Mouse (Mus musculus): ENCODE results near the gene Ing3. TPM values are rescaled to one million over a fixed set of nuclear protein-coding genes. Genes with fewer than 3 reads are reported as not detected.

Gene Ing3
- polyA plus RNA-seq, 1 experiment from 2014 or later: 63.6 TPM

DNA sequence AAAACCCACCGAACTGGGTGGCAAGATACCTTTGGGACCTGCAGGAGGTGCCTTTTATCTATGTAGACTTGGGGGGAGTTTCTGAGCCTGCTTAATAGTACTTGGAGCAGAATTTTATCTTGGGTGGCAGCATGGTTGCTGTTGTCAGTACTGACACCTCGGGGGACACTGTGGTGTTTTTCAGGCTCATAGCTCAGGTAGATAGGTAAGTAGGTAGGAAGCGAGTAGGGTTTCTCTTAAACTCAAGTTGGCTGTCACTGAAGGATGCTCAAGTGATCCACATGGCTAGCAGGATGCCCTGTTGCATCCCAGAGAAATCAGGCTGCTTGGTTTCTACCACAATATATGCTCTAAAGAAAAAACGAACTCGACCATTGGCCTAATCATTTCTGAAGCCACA, 38.9 kb downstream of the Ing3 start:
- 34% methylated on average over 5 of the region's 5 CpGs for WGBS
- Histone ChIP-seq H3K27me3 (ENCODE audit: control insufficient read depth, insufficient read depth, low read length) (no peaks in the 10 kb centered on the region), H3K4me3 (ENCODE audit: low read length) (peak overlapping the region; percentile 62), H3K4me2 (replicated peaks; ENCODE audit: low read depth, low read length) (peak overlapping the region; percentile 59), H3K27ac (ENCODE audit: low read depth, low read length) (peak overlapping the region; percentile 78; the same call in 1 of the 2 replicates), H3K4me1 (ENCODE audit: control insufficient read depth, insufficient read depth, low read length) (0 out of 2 replicates have a peak, but pooled peaks cover 3% of the 10 kb centered on the region), H3K9ac (ENCODE audit: low read depth, low read length) (peak overlapping the region; percentile 80), H3K9me3 (ENCODE audit: control insufficient read depth, low read length) (no peaks in the 10 kb centered on the region), H3K36me3 (ENCODE audit: control insufficient read depth, insufficient read depth, low read length) (no peaks in the 10 kb centered on the region)
- ATAC-seq (ENCODE audit: low FRiP score, low TSS enrichment): no peak

GRCm38 (mm10) chr6:21989081-21989480, 39.7 kb downstream of the Ing3 start:
- H3K27me3 ChIP-seq (ENCODE audit: control insufficient read depth, insufficient read depth, low read length): no peaks in the 10 kb centered on the region
- 0 out of 2 replicates have a peak, but pooled peaks cover 3% of the 10 kb centered on the region for H3K4me1 ChIP-seq (ENCODE audit: control insufficient read depth, insufficient read depth, low read length)
- no peaks in the 10 kb centered on the region for H3K36me3 ChIP-seq (ENCODE audit: control insufficient read depth, insufficient read depth, low read length)
- H3K9ac ChIP-seq (ENCODE audit: low read depth, low read length): peak overlapping the region; percentile 80; the same call in 1 of the 2 replicates
- 35% methylated on average over 4 of the region's 4 CpGs for WGBS
- peak overlapping the region; percentile 62 for H3K4me3 ChIP-seq (ENCODE audit: low read length)
- H3K9me3 ChIP-seq (ENCODE audit: control insufficient read depth, low read length): no peaks in the 10 kb centered on the region
- H3K27ac ChIP-seq (ENCODE audit: low read depth, low read length): no peak overlapping the region; the same call in 1 of the 2 replicates
- peak overlapping the region; percentile 59 for H3K4me2 ChIP-seq (replicated peaks; ENCODE audit: low read depth, low read length)
- ATAC-seq (ENCODE audit: low FRiP score, low TSS enrichment): no peak

- Histone ChIP-seq H3K9me3 (ENCODE audit: control insufficient read depth, low read length) (no peaks in the 10 kb centered on the region), H3K27ac (ENCODE audit: low read depth, low read length) (peak overlapping the region; percentile 25; the same call in 1 of the 2 replicates), H3K36me3 (ENCODE audit: control insufficient read depth, insufficient read depth, low read length) (no peaks in the 10 kb centered on the region), H3K9ac (ENCODE audit: low read depth, low read length) (peak overlapping the region; percentile 80; the same call in 1 of the 2 replicates), H3K4me1 (ENCODE audit: control insufficient read depth, insufficient read depth, low read length) (0 out of 2 replicates have a peak, but pooled peaks cover 6% of the 10 kb centered on the region), H3K27me3 (ENCODE audit: control insufficient read depth, insufficient read depth, low read length) (no peaks in the 10 kb centered on the region), H3K4me2 (replicated peaks; ENCODE audit: low read depth, low read length) (peak overlapping the region; percentile 59), H3K4me3 (ENCODE audit: low read length) (peak overlapping the region; percentile 24)
- WGBS: 50% methylated on average over 9 of the region's 9 CpGs
- no peak for ATAC-seq (ENCODE audit: low FRiP score, low TSS enrichment)
Measured at GRCm38 (mm10) chr6:21990181-21991135, 41.1 kb downstream of the Ing3 start.

DNA sequence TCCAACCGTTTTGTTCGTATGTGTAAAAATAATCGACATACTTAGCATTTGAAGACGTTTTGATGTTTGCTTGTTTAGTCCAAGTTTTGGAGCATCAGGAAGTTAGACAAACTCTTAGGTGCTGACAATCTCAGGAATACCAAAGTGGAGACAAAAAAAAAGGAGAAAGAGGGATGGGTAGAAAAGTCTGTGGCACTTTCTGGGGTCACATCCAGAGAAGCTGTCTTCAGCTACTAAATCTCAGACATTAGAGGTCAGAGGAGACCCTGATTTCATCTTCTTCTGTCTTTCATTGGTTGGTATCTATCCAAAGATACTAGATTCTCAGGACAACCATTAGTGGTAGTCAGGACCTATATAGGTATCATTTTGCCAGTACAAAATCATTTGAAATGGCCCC, 41.8 kb downstream of the Ing3 start:
- no peaks in the 10 kb centered on the region for H3K36me3 ChIP-seq (ENCODE audit: control insufficient read depth, insufficient read depth, low read length)
- no peaks in the 10 kb centered on the region for H3K27me3 ChIP-seq (ENCODE audit: control insufficient read depth, insufficient read depth, low read length)
- WGBS: 52% methylated on average over 4 of the region's 4 CpGs
- no peaks in the 10 kb centered on the region for H3K9me3 ChIP-seq (ENCODE audit: control insufficient read depth, low read length)
- 0 out of 2 replicates have a peak, but pooled peaks cover 8% of the 10 kb centered on the region for H3K4me1 ChIP-seq (ENCODE audit: control insufficient read depth, insufficient read depth, low read length)
- peak overlapping the region; percentile 29; the same call in 1 of the 2 replicates for H3K9ac ChIP-seq (ENCODE audit: low read depth, low read length)
- peak overlapping the region; percentile 59; the same call in 1 of the 2 replicates for H3K4me2 ChIP-seq (replicated peaks; ENCODE audit: low read depth, low read length)
- ATAC-seq (ENCODE audit: low FRiP score, low TSS enrichment): no peak
- peak overlapping the region; percentile 7 for H3K4me3 ChIP-seq (ENCODE audit: low read length)
- no peak overlapping the region for H3K27ac ChIP-seq (ENCODE audit: low read depth, low read length)

DNA sequence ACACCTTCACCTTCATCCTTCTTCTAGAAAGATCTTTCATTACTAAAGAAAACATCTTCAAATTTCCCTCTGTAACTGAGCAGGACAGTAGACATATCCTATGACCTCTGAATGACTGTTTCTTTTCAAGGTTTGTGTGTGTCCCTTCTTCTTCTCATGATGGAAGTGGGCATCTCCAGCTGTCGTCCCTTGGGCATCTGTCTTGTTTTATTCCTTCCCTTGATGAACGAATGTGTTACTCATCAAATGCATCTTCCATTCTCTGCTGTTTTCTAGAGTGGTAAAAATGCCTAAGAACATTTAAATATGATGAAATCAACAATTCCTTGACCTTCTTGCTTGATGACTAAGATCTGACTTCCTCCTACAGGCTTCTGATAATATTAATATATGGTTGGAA, 43.7 kb downstream of the Ing3 start:
- no peaks in the 10 kb centered on the region for H3K36me3 ChIP-seq (ENCODE audit: control insufficient read depth, insufficient read depth, low read length)
- no peaks in the 10 kb centered on the region for H3K27me3 ChIP-seq (ENCODE audit: control insufficient read depth, insufficient read depth, low read length)
- no peak overlapping the region for H3K9ac ChIP-seq (ENCODE audit: low read depth, low read length)
- peak overlapping the region; percentile 30; the same call in 1 of the 2 replicates for H3K27ac ChIP-seq (ENCODE audit: low read depth, low read length)
- H3K9me3 ChIP-seq (ENCODE audit: control insufficient read depth, low read length): no peaks in the 10 kb centered on the region
- no peak overlapping the region for H3K4me2 ChIP-seq (replicated peaks; ENCODE audit: low read depth, low read length)
- ATAC-seq (ENCODE audit: low FRiP score, low TSS enrichment): no peak
- H3K4me1 ChIP-seq (ENCODE audit: control insufficient read depth, insufficient read depth, low read length): peaks cover 19% of the 10 kb centered on the region
- 49% methylated on average over 2 of the region's 2 CpGs for WGBS
- H3K4me3 ChIP-seq (ENCODE audit: low read length): no peak overlapping the region

- Histone ChIP-seq H3K4me1 (ENCODE audit: control insufficient read depth, insufficient read depth, low read length) (peaks cover 51% of the 10 kb centered on the region), H3K4me3 (ENCODE audit: low read length) (no peak overlapping the region), H3K27me3 (ENCODE audit: control insufficient read depth, insufficient read depth, low read length) (no peaks in the 10 kb centered on the region), H3K9me3 (ENCODE audit: control insufficient read depth, low read length) (no peaks in the 10 kb centered on the region), H3K4me2 (replicated peaks; ENCODE audit: low read depth, low read length) (no peak overlapping the region), H3K27ac (ENCODE audit: low read depth, low read length) (peak overlapping the region; percentile 88), H3K36me3 (ENCODE audit: control insufficient read depth, insufficient read depth, low read length) (peaks cover 3% of the 10 kb centered on the region; the same call in 1 of the 2 replicates), H3K9ac (ENCODE audit: low read depth, low read length) (no peak overlapping the region)
- WGBS: 32% methylated on average over 4 of the region's 4 CpGs
- ATAC-seq (ENCODE audit: low FRiP score, low TSS enrichment): no peak
Measured at GRCm38 (mm10) chr6:21998131-21998530, 48.8 kb downstream of the Ing3 start.

DNA sequence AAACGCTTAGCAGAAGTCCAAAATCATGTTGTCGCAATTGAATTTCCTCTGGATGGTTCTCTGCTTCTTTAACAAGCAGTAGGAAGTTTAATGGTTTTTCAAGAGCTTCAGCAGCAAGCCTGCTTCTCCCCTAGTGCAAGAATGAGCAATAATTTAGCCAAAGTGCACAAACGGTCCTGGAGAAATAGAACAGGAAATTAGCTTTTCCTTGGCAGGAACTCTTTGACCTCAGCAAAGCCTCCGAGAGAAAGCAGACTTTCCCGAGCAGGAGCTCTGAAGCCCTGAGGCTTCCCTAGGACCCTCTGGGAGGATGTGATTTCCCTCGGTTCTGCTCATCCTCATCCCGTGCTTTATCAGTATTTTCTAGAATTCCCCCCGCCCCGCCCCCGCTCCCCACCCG, 49.7 kb downstream of the Ing3 start:
- H3K4me3 ChIP-seq (ENCODE audit: low read length): no peak overlapping the region
- H3K4me2 ChIP-seq (replicated peaks; ENCODE audit: low read depth, low read length): peak overlapping the region; percentile 25
- 0 out of 2 replicates have a peak overlapping the region, but pooled peaks have one; percentile 9 for H3K9ac ChIP-seq (ENCODE audit: low read depth, low read length)
- H3K27ac ChIP-seq (ENCODE audit: low read depth, low read length): peak overlapping the region; percentile 88
- WGBS: 11% methylated on average over 11 of the region's 11 CpGs
- no peaks in the 10 kb centered on the region for H3K27me3 ChIP-seq (ENCODE audit: control insufficient read depth, insufficient read depth, low read length)
- no peaks in the 10 kb centered on the region for H3K9me3 ChIP-seq (ENCODE audit: control insufficient read depth, low read length)
- peaks cover 56% of the 10 kb centered on the region for H3K4me1 ChIP-seq (ENCODE audit: control insufficient read depth, insufficient read depth, low read length)
- ATAC-seq (ENCODE audit: low FRiP score, low TSS enrichment): no peak
- H3K36me3 ChIP-seq (ENCODE audit: control insufficient read depth, insufficient read depth, low read length): peaks cover 3% of the 10 kb centered on the region; the same call in 1 of the 2 replicates

- Histone ChIP-seq H3K27me3 (ENCODE audit: control insufficient read depth, insufficient read depth, low read length) (no peaks in the 10 kb centered on the region), H3K9me3 (ENCODE audit: control insufficient read depth, low read length) (no peaks in the 10 kb centered on the region), H3K4me3 (ENCODE audit: low read length) (no peak overlapping the region), H3K4me2 (replicated peaks; ENCODE audit: low read depth, low read length) (peak overlapping the region; percentile 24), H3K9ac (ENCODE audit: low read depth, low read length) (no peak overlapping the region), H3K27ac (ENCODE audit: low read depth, low read length) (peak overlapping the region; percentile 88), H3K4me1 (ENCODE audit: control insufficient read depth, insufficient read depth, low read length) (peaks cover 61% of the 10 kb centered on the region), H3K36me3 (ENCODE audit: control insufficient read depth, insufficient read depth, low read length) (peaks cover 3% of the 10 kb centered on the region; the same call in 1 of the 2 replicates)
- WGBS: 7% methylated on average over 6 of the region's 6 CpGs
- ATAC-seq (ENCODE audit: low FRiP score, low TSS enrichment): peak; percentile 87
Measured at GRCm38 (mm10) chr6:22000086-22000485, 50.7 kb downstream of the Ing3 start.

GRCm38 (mm10) chr6:22000881-22001280, 51.5 kb downstream of the Ing3 start:
- H3K9me3 ChIP-seq (ENCODE audit: control insufficient read depth, low read length): no peaks in the 10 kb centered on the region
- H3K4me3 ChIP-seq (ENCODE audit: low read length): no peak overlapping the region
- H3K4me2 ChIP-seq (replicated peaks; ENCODE audit: low read depth, low read length): no peak overlapping the region
- no peak for ATAC-seq (ENCODE audit: low FRiP score, low TSS enrichment)
- peak overlapping the region; percentile 88 for H3K27ac ChIP-seq (ENCODE audit: low read depth, low read length)
- no peaks in the 10 kb centered on the region for H3K27me3 ChIP-seq (ENCODE audit: control insufficient read depth, insufficient read depth, low read length)
- peaks cover 3% of the 10 kb centered on the region; the same call in 1 of the 2 replicates for H3K36me3 ChIP-seq (ENCODE audit: control insufficient read depth, insufficient read depth, low read length)
- no peak overlapping the region; the same call in 1 of the 2 replicates for H3K9ac ChIP-seq (ENCODE audit: low read depth, low read length)
- peaks cover 57% of the 10 kb centered on the region for H3K4me1 ChIP-seq (ENCODE audit: control insufficient read depth, insufficient read depth, low read length)
- WGBS: 66% methylated on average over 3 of the region's 3 CpGs
